Mouse (Mus musculus) bone marrow macrophage, adult 2 months (primary cell): ENCODE measurements around the gene Col6a3.

Experiments used
- CTCF ChIP-seq: IDR thresholded peaks from 2 replicates; pipeline ENCODE4 v1.5.1; 2012; ENCODE audit warnings: low read depth, mild to moderate bottlenecking, low read length, moderate library complexity
- POLR2A ChIP-seq: IDR thresholded peaks from 2 replicates; pipeline ENCODE4 v1.6.1; 2012; ENCODE audit warnings: mild to moderate bottlenecking, low read depth, low read length, borderline replicate concordance

- TF ChIP-seq CTCF = no peak
- no peak for TF ChIP-seq POLR2A
These were observed 32.9 kb upstream of the Col6a3 start for GRCm38 (mm10) chr1:90876486-90877270.
